Mouse (Mus musculus) testis, adult 2 months (tissue): Measurements from ENCODE around the gene Chst8. TPM values are rescaled to one million over a fixed set of nuclear protein-coding genes. Genes with fewer than 3 reads are reported as not detected.

Experiments
- H3K27ac ChIP-seq: fragments of 200-500 bp; 2 replicates; pipeline ENCODE4 v1.5.1; 2012; ENCODE audit warnings: low read depth, low read length; ENCODE audit not compliant: control insufficient read depth, insufficient read depth
- H3K27me3 ChIP-seq: fragments of 200-500 bp; 2 replicates; pipeline ENCODE4 v1.6.1; 2012; ENCODE audit warnings: mild to moderate bottlenecking, low read length, moderate library complexity; ENCODE audit not compliant: control insufficient read depth, insufficient read depth
- H3K36me3 ChIP-seq: fragments of 200-500 bp; 2 replicates; pipeline ENCODE4 v1.6.1; 2012; ENCODE audit warnings: mild to moderate bottlenecking, low read length; ENCODE audit not compliant: control insufficient read depth, insufficient read depth
- H3K4me1 ChIP-seq: fragments of 200-500 bp; 2 replicates; pipeline ENCODE4 v1.6.1; 2012; ENCODE audit warnings: low read length; ENCODE audit not compliant: control insufficient read depth, insufficient read depth
- H3K4me3 ChIP-seq: fragments of 200-500 bp; 2 replicates; pipeline ENCODE4 v1.5.1; 2012; ENCODE audit warnings: low read depth, mild to moderate bottlenecking, low read length, moderate library complexity, mixed read lengths; ENCODE audit not compliant: control insufficient read depth
- CTCF ChIP-seq: fragments of 200-500 bp; IDR thresholded peaks from 2 replicates; pipeline ENCODE4 v1.5.1; 2012; ENCODE audit warnings: low read depth, mild to moderate bottlenecking, inconsistent platforms, low read length, moderate library complexity; ENCODE audit not compliant: control insufficient read depth, insufficient read depth, insufficient replicate concordance
- POLR2A ChIP-seq: fragments of 200-500 bp; IDR thresholded peaks from 2 replicates; pipeline ENCODE4 v1.6.1; 2012; ENCODE audit warnings: low read depth, mild to moderate bottlenecking, inconsistent platforms, low read length, moderate library complexity; ENCODE audit not compliant: control insufficient read depth
- polyA plus RNA-seq: library from polyadenylated mRNA; depleted of rRNA; stranded (reverse); fragments of >200 nt; gene quantifications from 2 replicates; pipeline ENCODE4 v1.2.3, GENCODE M21; 2012

Gene Chst8
- polyA plus RNA-seq, 1 experiment: not detected

- H3K4me1 ChIP-seq: peaks cover 10% of the 10 kb centered on the region
Measured at GRCm38 (mm10) chr7:34816981-34817380, 4.5 kb upstream of the Chst8 start.

GRCm38 (mm10) chr7:34814801-34815200 lies 2.3 kb upstream of the Chst8 start:
- no peaks in the 10 kb centered on the region for H3K27me3 ChIP-seq

More at GRCm38 (mm10) chr7:34816981-34817380, 4.5 kb upstream of the Chst8 start:
- TF ChIP-seq POLR2A (no peak), CTCF (no peak)
- Histone ChIP-seq H3K27me3 (no peaks in the 10 kb centered on the region), H3K4me3 (no peak overlapping the region), H3K36me3 (no peaks in the 10 kb centered on the region), H3K27ac (no peak overlapping the region)

GRCm38 (mm10) chr7:34811531-34812526 lies 682 bp downstream of the Chst8 start:
- H3K27ac ChIP-seq: no peak overlapping the region
- peaks cover 6% of the 10 kb centered on the region for H3K4me1 ChIP-seq
- no peaks in the 10 kb centered on the region for H3K27me3 ChIP-seq
- no peaks in the 10 kb centered on the region for H3K36me3 ChIP-seq
- no peak for TF ChIP-seq CTCF
- no peak for TF ChIP-seq POLR2A
- peak overlapping the region; percentile 51 for H3K4me3 ChIP-seq

More at GRCm38 (mm10) chr7:34814801-34815200, 2.3 kb upstream of the Chst8 start:
- Histone ChIP-seq H3K4me3 (no peak overlapping the region), H3K27ac (no peak overlapping the region), H3K36me3 (no peaks in the 10 kb centered on the region), H3K4me1 (peaks cover 7% of the 10 kb centered on the region)
- no peak for TF ChIP-seq POLR2A
- TF ChIP-seq CTCF: no peak

- Histone ChIP-seq H3K36me3 (no peaks in the 10 kb centered on the region), H3K4me3 (no peak overlapping the region), H3K27ac (no peak overlapping the region), H3K27me3 (no peaks in the 10 kb centered on the region), H3K4me1 (peaks cover 6% of the 10 kb centered on the region)
- TF ChIP-seq CTCF (no peak), POLR2A (no peak)
Measured at GRCm38 (mm10) chr7:34811060-34811459, 1.5 kb downstream of the Chst8 start.

- no peak overlapping the region for H3K4me3 ChIP-seq
- H3K4me1 ChIP-seq: no peaks in the 10 kb centered on the region
- no peak overlapping the region for H3K27ac ChIP-seq
- TF ChIP-seq POLR2A (no peak), CTCF (no peak)
- no peaks in the 10 kb centered on the region for H3K36me3 ChIP-seq
- no peaks in the 10 kb centered on the region for H3K27me3 ChIP-seq
Measured at GRCm38 (mm10) chr7:34806307-34806706, 6.2 kb downstream of the Chst8 start.

- Histone ChIP-seq H3K27me3 (no peaks in the 10 kb centered on the region), H3K27ac (no peak overlapping the region), H3K4me1 (no peaks in the 10 kb centered on the region), H3K4me3 (no peak overlapping the region), H3K36me3 (no peaks in the 10 kb centered on the region)
- no peak for TF ChIP-seq CTCF
- no peak for TF ChIP-seq POLR2A
Measured at GRCm38 (mm10) chr7:34805691-34806205, 6.8 kb downstream of the Chst8 start.

- Histone ChIP-seq H3K4me3 (no peak overlapping the region), H3K36me3 (no peaks in the 10 kb centered on the region), H3K27me3 (no peaks in the 10 kb centered on the region), H3K4me1 (no peaks in the 10 kb centered on the region), H3K27ac (no peak overlapping the region)
- TF ChIP-seq CTCF: no peak
- TF ChIP-seq POLR2A: no peak
Measured at GRCm38 (mm10) chr7:34805042-34805441, 7.5 kb downstream of the Chst8 start.
